Mouse (Mus musculus) right cerebral cortex, adult 2 months (tissue): ENCODE measurements at regions not wholly inside any gene's neighbourhood (a gene's known extent, or its start where the extent isn't known, plus 50 kb on each side); places are given as distances from the start of the nearest gene placed in this dataset.

ENCODE experiments used
- DNase-seq, 2 experiments: peaks; one replicate each; pipeline ENCODE4 v3.0.0; 2021 to 2022; ENCODE audit warnings: low spot score in 2 of 2

GRCm38 (mm10) chr13:84345791-84346511 lies 123.9 kb downstream of the Tmem161b start:
- peak; percentile 57 to 63 for DNase-seq

GRCm38 (mm10) chr13:84346569-84346968 lies 124.5 kb downstream of the Tmem161b start:
- DNase-seq: no peak

- peak; percentile 56 to 67 for DNase-seq
These were observed 125.3 kb downstream of the Tmem161b start for GRCm38 (mm10) chr13:84347181-84347913.

- DNase-seq: peak; percentile 97 to 99
These were observed 126.0 kb downstream of the Tmem161b start for GRCm38 (mm10) chr13:84347914-84348700.

- DNase-seq: no peak
These were observed 126.5 kb downstream of the Tmem161b start for GRCm38 (mm10) chr13:84348701-84348975.

- peak; percentile 70 to 73 for DNase-seq
These were observed 127.1 kb downstream of the Tmem161b start for GRCm38 (mm10) chr13:84349001-84349720.

GRCm38 (mm10) chr13:84349721-84350040 lies 127.6 kb downstream of the Tmem161b start:
- DNase-seq: no peak

- no peak for DNase-seq
These were observed 128.7 kb downstream of the Tmem161b start for GRCm38 (mm10) chr13:84350791-84351190.

GRCm38 (mm10) chr13:84356455-84356854 lies 134.4 kb downstream of the Tmem161b start:
- no peak for DNase-seq

- DNase-seq: no peak
These were observed 138.4 kb downstream of the Tmem161b start for GRCm38 (mm10) chr13:84360536-84360935.

- no peak for DNase-seq
These were observed 142.0 kb downstream of the Tmem161b start for GRCm38 (mm10) chr13:84364069-84364468.

- no peak for DNase-seq
These were observed 143.4 kb downstream of the Tmem161b start for GRCm38 (mm10) chr13:84365503-84365902.

GRCm38 (mm10) chr13:84366017-84366416 lies 143.9 kb downstream of the Tmem161b start:
- DNase-seq: no peak

- no peak for DNase-seq
These were observed 144.7 kb downstream of the Tmem161b start for GRCm38 (mm10) chr13:84366839-84367238.

- no peak for DNase-seq
These were observed 146.1 kb downstream of the Tmem161b start for GRCm38 (mm10) chr13:84368225-84368624.

- no peak for DNase-seq
These were observed 152.7 kb downstream of the Tmem161b start for GRCm38 (mm10) chr13:84374711-84375257.

GRCm38 (mm10) chr13:84375941-84376340 lies 153.8 kb downstream of the Tmem161b start:
- peak; percentile 62 to 69 for DNase-seq

GRCm38 (mm10) chr13:84378553-84379332 lies 156.6 kb downstream of the Tmem161b start:
- no peak for DNase-seq

- no peak for DNase-seq
These were observed 169.5 kb downstream of the Tmem161b start for GRCm38 (mm10) chr13:84391554-84391953.

- no peak for DNase-seq
These were observed 176.6 kb downstream of the Tmem161b start for GRCm38 (mm10) chr13:84398476-84399344.
